Mouse (Mus musculus) c-Kit-positive CD71-negative TER-119-negative erythroid progenitor cells, embryonic 14.5 days (primary cell): ENCODE data around the gene Dusp12.

Source experiments
- DNase-seq: peaks from one replicate; pipeline ENCODE4 v3.0.0-alpha.2; 2013; ENCODE audit warnings: low read depth

Gene Dusp12

GRCm38 (mm10) chr1:170898413-170899075 is 13.2 kb upstream of the Dusp12 start:
- no peak for DNase-seq

GRCm38 (mm10) chr1:170896651-170897281 is 11.4 kb upstream of the Dusp12 start:
- no peak for DNase-seq

DNA sequence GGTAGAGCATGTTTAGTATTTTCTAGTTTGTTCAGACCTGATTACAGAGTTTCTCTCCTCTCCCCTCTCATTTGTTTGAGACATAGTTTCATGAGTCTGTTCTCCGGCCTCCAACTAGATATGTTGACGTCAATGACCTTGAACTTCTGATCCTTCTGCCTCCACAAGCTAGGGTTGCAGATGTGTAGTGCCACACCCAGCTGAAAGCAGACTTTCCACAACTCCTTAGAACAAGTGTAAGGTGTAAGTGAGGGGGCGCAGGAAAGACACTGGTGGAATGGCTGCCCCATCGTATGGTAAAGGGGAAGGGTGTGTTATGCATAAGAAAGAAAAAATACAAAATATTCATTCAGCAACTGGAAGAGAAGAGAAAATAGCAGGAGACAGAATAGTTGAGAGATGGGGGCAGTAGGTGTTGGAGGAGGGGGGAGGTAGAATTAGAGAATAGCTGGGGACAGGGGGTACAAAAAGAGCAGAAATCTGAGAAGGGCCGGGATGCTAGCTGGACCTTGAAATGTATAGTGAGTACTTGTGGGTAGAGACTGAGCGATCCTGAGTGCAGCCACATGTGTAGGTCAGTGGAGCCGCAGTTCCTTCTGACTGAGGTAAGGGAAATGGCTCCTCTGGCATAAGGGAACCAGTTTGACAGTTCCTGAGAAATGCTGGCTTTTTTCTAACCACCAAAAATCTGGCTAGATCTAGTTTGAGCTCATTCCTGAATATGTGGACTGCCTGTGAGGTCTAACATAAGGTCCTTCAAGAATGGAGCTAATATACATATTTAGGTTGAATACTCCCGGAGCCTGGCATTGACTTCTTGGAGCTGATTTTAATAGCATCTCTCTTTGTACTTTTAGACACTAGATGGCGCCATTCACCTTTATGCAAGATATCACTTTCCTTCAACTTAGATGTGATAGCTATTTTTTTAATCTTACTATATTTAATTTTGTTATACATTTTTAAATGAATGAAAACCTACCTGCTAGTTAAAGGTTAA is 9.6 kb upstream of the Dusp12 start:
- DNase-seq: peak; percentile 61

GRCm38 (mm10) chr1:170892279-170892678 is 6.9 kb upstream of the Dusp12 start:
- DNase-seq: no peak

DNA sequence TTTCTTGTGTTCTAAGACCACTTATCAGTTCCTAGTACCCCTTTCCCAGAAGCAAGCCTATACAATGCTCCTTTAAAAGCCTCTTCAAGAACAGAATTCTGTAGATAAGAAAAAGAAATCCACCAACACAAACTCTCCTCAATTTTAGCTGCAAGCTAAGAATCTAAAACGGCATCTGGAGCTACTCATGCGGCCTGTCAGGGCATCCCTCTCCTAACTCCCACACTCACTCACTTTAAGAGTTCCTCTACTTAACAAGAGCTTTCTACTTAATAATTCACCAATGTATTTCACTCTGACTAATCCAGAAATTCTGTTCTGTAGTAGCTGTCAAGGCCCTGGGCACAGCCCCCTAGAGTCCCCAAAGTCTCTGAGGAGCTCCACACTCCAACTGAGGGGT is 6.3 kb upstream of the Dusp12 start:
- no peak for DNase-seq

DNA sequence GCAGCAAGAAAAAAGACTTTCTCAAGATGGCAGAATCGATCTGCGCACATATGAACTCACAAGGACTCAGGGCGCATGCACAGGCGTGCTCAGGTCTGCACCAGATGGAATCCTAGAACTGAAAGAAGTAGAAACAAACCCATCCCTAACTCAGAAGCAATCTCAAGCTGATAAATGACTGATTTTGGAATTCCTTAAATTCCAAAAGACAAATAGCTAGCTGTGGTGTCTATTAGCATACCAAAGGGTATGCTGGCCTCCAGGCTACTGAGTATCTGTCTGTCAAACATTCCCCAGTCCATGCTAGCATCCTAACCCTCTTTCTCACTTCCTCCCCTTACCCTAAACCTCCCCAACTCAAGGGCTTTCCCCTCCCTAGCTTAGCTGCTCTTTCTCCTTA is 4.0 kb upstream of the Dusp12 start:
- no peak for DNase-seq

- no peak for DNase-seq
Observed at GRCm38 (mm10) chr1:170886044-170886458, 711 bp upstream of the Dusp12 start.

DNA sequence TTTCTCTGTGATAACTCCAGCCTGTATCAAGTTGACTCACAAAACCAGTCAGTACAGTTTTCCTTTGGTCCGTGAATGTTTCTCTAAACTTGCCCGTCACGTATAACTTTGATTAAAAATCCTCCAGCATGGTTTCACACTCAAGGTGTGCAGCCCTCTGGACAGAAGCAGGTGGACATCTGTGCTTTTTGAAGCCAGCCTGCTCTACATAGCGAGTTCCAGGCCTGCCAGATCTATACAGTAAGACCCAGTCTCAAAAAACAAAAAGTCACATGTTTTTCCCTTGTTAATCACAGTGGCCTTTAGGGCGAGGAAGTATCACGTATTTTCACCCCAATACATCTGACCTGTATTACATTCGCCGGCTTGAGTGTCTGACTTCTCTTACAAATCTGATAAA is 950 bp downstream of the Dusp12 start:
- no peak for DNase-seq

- no peak for DNase-seq
Observed at GRCm38 (mm10) chr1:170882915-170883485, 2.3 kb downstream of the Dusp12 start.

- no peak for DNase-seq
Observed at GRCm38 (mm10) chr1:170876906-170877305, 8.4 kb downstream of the Dusp12 start.

GRCm38 (mm10) chr1:170875676-170876075 is 9.7 kb downstream of the Dusp12 start:
- no peak for DNase-seq

GRCm38 (mm10) chr1:170871961-170872360 is 13.4 kb downstream of the Dusp12 start:
- DNase-seq: no peak

DNA sequence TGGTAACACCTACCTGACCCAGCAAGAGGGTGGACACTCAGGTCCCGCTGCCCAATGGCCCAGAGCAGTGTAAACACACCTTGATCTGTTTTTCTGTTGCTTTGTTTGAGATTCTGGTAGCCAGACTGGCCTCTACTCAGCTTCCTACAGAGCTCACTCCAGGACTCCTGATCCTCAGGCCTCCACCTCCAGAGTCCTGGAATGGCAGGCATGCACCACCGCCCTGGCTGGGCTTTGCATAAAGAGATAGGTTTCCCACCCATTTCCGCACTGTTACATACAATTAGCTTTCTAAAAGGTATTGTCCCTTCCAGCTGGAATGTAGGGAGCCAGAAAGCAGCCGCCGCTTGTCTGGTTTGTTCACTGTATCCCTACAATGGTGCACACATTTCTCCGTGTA is 13.9 kb downstream of the Dusp12 start:
- no peak for DNase-seq

- DNase-seq: no peak
Observed at GRCm38 (mm10) chr1:170868905-170869283, 16.4 kb downstream of the Dusp12 start.

GRCm38 (mm10) chr1:170868107-170868904 is 17.0 kb downstream of the Dusp12 start:
- peak; percentile 66 for DNase-seq

- DNase-seq: peak; percentile 94
Observed at GRCm38 (mm10) chr1:170867691-170868105, 17.6 kb downstream of the Dusp12 start, which contains the start of gene Atf6. Gene Atf6 (minus strand): TSS chr1:170867771.

DNA sequence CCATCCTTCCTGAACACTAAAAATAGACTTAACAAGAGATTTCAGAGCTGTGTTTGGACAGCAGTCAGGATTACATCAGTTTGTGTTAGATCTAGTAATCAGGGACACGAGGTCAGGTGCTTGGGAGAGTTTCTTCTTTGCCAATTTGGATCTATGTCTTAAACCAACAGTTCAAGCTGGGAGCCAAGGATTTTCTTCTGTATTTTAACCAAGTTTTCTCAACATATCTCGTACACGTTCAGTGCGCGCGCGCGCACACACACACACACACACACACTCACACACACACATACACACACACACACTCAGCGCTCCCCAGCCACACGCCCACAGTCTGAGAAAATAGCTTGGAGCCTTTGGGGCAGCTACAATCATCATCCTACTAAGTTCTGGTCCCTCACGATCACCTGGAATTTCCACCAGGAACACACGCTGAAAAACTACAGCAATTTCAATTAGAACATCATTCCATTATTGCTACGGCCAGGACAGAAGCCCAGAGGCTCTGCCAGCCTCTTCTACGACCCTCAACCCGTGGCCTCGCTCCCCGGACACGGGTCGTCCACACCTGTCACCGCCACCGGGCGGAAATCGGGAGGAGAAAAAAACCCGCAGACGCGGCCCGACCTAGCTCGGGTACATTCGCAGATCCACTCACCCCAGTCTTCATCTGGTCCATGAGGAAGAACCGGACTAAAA is 18.2 kb downstream of the Dusp12 start:
- DNase-seq: no peak

DNA sequence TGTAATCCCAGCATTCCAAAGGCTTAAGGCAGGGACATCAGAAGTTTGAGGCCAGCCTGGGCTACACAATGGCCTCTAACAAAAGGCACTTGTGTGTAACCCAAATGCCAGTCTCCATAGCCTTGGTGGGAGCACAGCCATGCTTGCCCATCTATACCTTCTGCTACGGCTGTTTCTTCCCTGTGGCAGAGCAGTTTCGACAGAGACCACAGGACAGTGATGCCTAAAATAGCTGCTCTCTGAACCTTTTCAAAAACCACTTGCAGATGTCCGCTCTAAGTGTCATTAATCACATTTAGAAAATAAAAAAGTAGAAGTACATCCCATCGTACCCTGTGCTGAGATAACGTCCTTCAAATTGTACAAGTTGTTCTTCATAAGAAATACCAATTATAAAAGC is 19.9 kb downstream of the Dusp12 start:
- DNase-seq: no peak

DNA sequence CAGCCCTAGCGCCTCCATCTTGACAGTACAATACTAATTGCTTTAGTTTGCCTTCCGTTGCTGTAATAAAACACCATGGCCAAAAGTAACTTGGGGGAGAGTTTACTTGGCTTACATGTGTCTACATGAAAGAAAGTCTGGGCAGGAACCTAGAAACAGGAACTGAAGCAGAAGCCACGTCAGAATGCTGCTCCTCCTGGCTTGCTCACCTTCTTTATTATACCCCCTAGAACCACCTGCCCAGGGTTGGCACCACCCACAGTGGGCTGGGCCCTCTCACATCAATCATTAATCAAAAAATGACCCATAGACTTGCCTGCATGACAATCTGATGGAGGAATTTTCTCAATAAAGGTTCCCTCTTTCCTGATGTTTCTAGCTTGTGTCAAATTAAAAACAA is 20.6 kb downstream of the Dusp12 start:
- no peak for DNase-seq

GRCm38 (mm10) chr1:170864234-170864633 is 21.1 kb downstream of the Dusp12 start:
- DNase-seq: no peak

DNA sequence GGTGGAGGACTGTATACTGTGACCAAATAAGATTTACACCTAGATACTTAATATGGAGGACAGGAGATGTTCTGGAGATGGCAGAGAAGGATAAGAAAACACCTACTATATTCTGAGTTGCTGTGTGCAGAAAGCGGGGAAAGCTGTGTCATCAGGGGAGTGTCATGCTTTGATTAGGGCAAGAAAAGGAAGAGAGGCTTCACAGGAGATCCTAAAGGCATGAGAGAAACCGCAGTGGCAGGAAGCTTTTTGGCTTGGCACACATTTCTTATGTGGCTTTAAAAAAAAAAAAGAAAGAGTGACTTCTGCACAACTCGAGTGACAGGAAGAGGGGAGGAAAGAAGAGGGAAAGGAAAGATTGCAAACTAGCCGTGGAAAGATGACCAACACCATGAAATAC is 22.3 kb downstream of the Dusp12 start:
- no peak for DNase-seq
